Mouse (Mus musculus): Measurements from ENCODE around the gene Chn1. TPM values are rescaled to one million over a fixed set of nuclear protein-coding genes. Genes with fewer than 3 reads are reported as not detected.

Gene Chn1
- total and polyA plus RNA-seq, 2 experiments from 2014 or later: 68.8 to 111 TPM

GRCm38 (mm10) chr2:73609067-73609723 lies 166.0 kb downstream of the Chn1 start:
- DNase-seq (ENCODE audit: low spot score) (no peak), ATAC-seq (no peak)
- Histone ChIP-seq H3K4me3 (ENCODE audit: low read length) (no peak overlapping the region), H3K4me2 (ENCODE audit: low read depth, low read length) (no peak overlapping the region), H3K27ac (no peak overlapping the region), H3K27me3 (ENCODE audit: insufficient read depth, low read length) (no peaks in the 10 kb centered on the region), H3K9ac (replicated peaks; ENCODE audit: low read length) (no peak overlapping the region), H3K36me3 (ENCODE audit: insufficient read depth, low read length) (no peaks in the 10 kb centered on the region), H3K9me3 (ENCODE audit: low read length) (no peaks in the 10 kb centered on the region), H3K4me1 (ENCODE audit: insufficient read depth, low read length) (peaks cover 10% of the 10 kb centered on the region)
- TF ChIP-seq CTCF (IDR thresholded peaks at IDR 0.05; ENCODE audit: low read depth): no peak
- WGBS: 67% methylated on average over 5 of the region's 5 CpGs

GRCm38 (mm10) chr2:73608391-73608790 lies 166.8 kb downstream of the Chn1 start:
- no peak for ATAC-seq
- no peak overlapping the region for H3K4me2 ChIP-seq (ENCODE audit: low read depth, low read length)

DNA sequence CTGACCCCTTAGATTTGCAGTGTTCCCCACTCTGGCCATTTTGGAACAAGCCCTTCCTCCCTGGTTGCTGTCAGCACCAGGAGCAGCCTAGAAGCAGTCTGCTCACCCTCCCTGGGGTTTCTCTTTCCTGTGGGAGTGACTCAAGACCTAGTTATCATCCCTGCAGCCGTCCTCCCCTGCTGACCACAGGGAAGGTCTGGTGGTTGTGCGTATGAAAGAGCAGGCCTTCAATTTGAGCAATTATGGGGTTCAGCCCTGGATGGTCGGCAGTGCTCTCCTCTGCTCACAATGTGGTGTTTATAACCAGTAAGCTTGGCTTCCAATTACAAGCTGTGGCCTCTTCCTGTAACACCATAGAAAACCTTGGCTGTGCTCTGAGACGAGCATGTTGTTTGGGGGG lies 167.5 kb downstream of the Chn1 start:
- no peaks in the 10 kb centered on the region for H3K36me3 ChIP-seq (ENCODE audit: insufficient read depth, low read length)
- WGBS: 56% methylated on average over 4 of the region's 4 CpGs

More at GRCm38 (mm10) chr2:73608391-73608790, 166.8 kb downstream of the Chn1 start:
- Histone ChIP-seq H3K4me1 (ENCODE audit: insufficient read depth, low read length) (peaks cover 10% of the 10 kb centered on the region), H3K27me3 (ENCODE audit: insufficient read depth, low read length) (no peaks in the 10 kb centered on the region), H3K9me3 (ENCODE audit: low read length) (no peaks in the 10 kb centered on the region), H3K36me3 (ENCODE audit: insufficient read depth, low read length) (no peaks in the 10 kb centered on the region), H3K9ac (replicated peaks; ENCODE audit: low read length) (no peak overlapping the region), H3K4me3 (ENCODE audit: low read length) (no peak overlapping the region), H3K27ac (no peak overlapping the region)
- 87% methylated on average over 6 of the region's 6 CpGs for WGBS
- no peak for TF ChIP-seq CTCF (IDR thresholded peaks at IDR 0.05; ENCODE audit: low read depth)
- no peak for DNase-seq (ENCODE audit: low spot score)

GRCm38 (mm10) chr2:73607146-73607545 lies 168.0 kb downstream of the Chn1 start:
- Histone ChIP-seq H3K36me3 (ENCODE audit: insufficient read depth, low read length) (no peaks in the 10 kb centered on the region), H3K27ac (no peak overlapping the region), H3K4me3 (ENCODE audit: low read length) (no peak overlapping the region), H3K4me1 (ENCODE audit: insufficient read depth, low read length) (peaks cover 10% of the 10 kb centered on the region), H3K27me3 (ENCODE audit: insufficient read depth, low read length) (no peaks in the 10 kb centered on the region), H3K4me2 (ENCODE audit: low read depth, low read length) (no peak overlapping the region), H3K9ac (replicated peaks; ENCODE audit: low read length) (no peak overlapping the region), H3K9me3 (ENCODE audit: low read length) (no peaks in the 10 kb centered on the region)
- ATAC-seq: no peak
- no peak for TF ChIP-seq CTCF (IDR thresholded peaks at IDR 0.05; ENCODE audit: low read depth)
- WGBS: 68% methylated on average over 2 of the region's 2 CpGs
- no peak for DNase-seq (ENCODE audit: low spot score)

More for the DNA sequence above, 167.5 kb downstream of the Chn1 start:
- Histone ChIP-seq H3K4me2 (ENCODE audit: low read depth, low read length) (no peak overlapping the region), H3K9me3 (ENCODE audit: low read length) (no peaks in the 10 kb centered on the region), H3K4me1 (ENCODE audit: insufficient read depth, low read length) (peaks cover 10% of the 10 kb centered on the region), H3K27ac (no peak overlapping the region), H3K27me3 (ENCODE audit: insufficient read depth, low read length) (no peaks in the 10 kb centered on the region), H3K4me3 (ENCODE audit: low read length) (no peak overlapping the region), H3K9ac (replicated peaks; ENCODE audit: low read length) (no peak overlapping the region)
- no peak for TF ChIP-seq CTCF (IDR thresholded peaks at IDR 0.05; ENCODE audit: low read depth)
- DNase-seq (ENCODE audit: low spot score): no peak
- ATAC-seq: no peak

- peaks cover 10% of the 10 kb centered on the region for H3K4me1 ChIP-seq (ENCODE audit: insufficient read depth, low read length)
- no peak overlapping the region for H3K9ac ChIP-seq (replicated peaks; ENCODE audit: low read length)
- no peak for TF ChIP-seq CTCF (IDR thresholded peaks at IDR 0.05; ENCODE audit: low read depth)
- H3K4me3 ChIP-seq (ENCODE audit: low read length): no peak overlapping the region
- no peaks in the 10 kb centered on the region for H3K9me3 ChIP-seq (ENCODE audit: low read length)
- ATAC-seq (no peak), DNase-seq (ENCODE audit: low spot score) (no peak)
- no peaks in the 10 kb centered on the region for H3K27me3 ChIP-seq (ENCODE audit: insufficient read depth, low read length)
- no peak overlapping the region for H3K4me2 ChIP-seq (ENCODE audit: low read depth, low read length)
- H3K36me3 ChIP-seq (ENCODE audit: insufficient read depth, low read length): no peaks in the 10 kb centered on the region
- H3K27ac ChIP-seq: no peak overlapping the region
- 95% methylated on average over 6 of the region's 6 CpGs for WGBS
Measured at GRCm38 (mm10) chr2:73606616-73607015, 168.5 kb downstream of the Chn1 start.

DNA sequence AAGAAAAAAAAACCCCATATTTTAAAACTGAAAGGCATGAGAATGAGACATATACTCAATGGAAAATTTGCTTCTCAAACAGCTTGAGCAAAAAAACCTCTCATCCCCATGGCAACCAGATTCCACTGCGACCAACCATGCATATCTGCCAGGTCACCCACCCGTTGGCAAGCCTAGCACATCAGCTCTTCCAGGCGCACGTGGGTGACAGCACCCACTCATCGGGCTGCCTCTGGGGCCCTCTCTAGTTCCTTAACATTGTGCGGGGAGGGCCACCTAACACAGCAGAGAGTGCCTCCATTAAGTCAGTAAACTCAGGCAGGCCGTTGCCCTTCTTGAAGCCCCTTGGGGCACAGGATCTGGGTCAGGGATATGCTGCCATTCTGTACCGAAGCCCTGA lies 170.1 kb downstream of the Chn1 start:
- Histone ChIP-seq H3K36me3 (ENCODE audit: insufficient read depth, low read length) (no peaks in the 10 kb centered on the region), H3K27me3 (ENCODE audit: insufficient read depth, low read length) (no peaks in the 10 kb centered on the region), H3K4me2 (ENCODE audit: low read depth, low read length) (no peak overlapping the region), H3K4me1 (ENCODE audit: insufficient read depth, low read length) (peaks cover 10% of the 10 kb centered on the region), H3K27ac (peak overlapping the region; percentile 17; the same call in 1 of the 2 replicates), H3K4me3 (ENCODE audit: low read length) (no peak overlapping the region), H3K9me3 (ENCODE audit: low read length) (no peaks in the 10 kb centered on the region), H3K9ac (replicated peaks; ENCODE audit: low read length) (no peak overlapping the region)
- ATAC-seq (peak; percentile 81), DNase-seq (ENCODE audit: low spot score) (peak; percentile 76)
- 34% methylated on average over 8 of the region's 8 CpGs for WGBS
- no peak for TF ChIP-seq CTCF (IDR thresholded peaks at IDR 0.05; ENCODE audit: low read depth)

DNA sequence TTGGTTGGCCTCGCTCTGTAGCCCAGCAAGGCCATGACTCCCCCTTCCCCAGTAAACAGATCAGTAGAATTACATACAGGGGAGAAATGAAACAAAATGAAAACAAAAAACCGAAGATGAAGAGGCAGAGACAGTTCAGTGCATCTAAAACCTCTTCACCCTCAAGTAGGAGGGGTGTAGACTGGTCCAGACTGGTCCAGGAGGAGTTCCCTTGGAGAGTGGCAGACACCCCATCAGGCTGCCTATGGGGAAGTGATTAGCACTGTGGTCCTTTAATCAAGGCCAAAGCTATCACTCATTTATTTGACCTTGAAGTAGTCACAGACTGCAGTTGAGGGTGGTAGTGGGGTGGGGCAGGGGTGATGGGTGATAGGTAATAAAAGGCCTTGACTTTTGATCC lies 170.6 kb downstream of the Chn1 start:
- Histone ChIP-seq H3K9ac (replicated peaks; ENCODE audit: low read length) (no peak overlapping the region), H3K27me3 (ENCODE audit: insufficient read depth, low read length) (no peaks in the 10 kb centered on the region), H3K27ac (peak overlapping the region; percentile 17), H3K36me3 (ENCODE audit: insufficient read depth, low read length) (no peaks in the 10 kb centered on the region), H3K9me3 (ENCODE audit: low read length) (no peaks in the 10 kb centered on the region), H3K4me1 (ENCODE audit: insufficient read depth, low read length) (peaks cover 10% of the 10 kb centered on the region), H3K4me3 (ENCODE audit: low read length) (no peak overlapping the region), H3K4me2 (ENCODE audit: low read depth, low read length) (no peak overlapping the region)
- no peak for TF ChIP-seq CTCF (IDR thresholded peaks at IDR 0.05; ENCODE audit: low read depth)
- 85% methylated on average over 2 of the region's 2 CpGs for WGBS
- ATAC-seq: peak; percentile 38; the same call in 1 of the 2 replicates
- DNase-seq (ENCODE audit: low spot score): no peak

Measured in hindbrain, postnatal 0 days (tissue).